Mouse (Mus musculus) stomach, embryonic 14.5 days (tissue): ENCODE data around the gene Prkab1. TPM values are rescaled to one million over a fixed set of nuclear protein-coding genes. Genes with fewer than 3 reads are reported as not detected.

Experiments
- ATAC-seq: fragments of 200-750 bp; cut with Nextera tagmentation; 2 replicates; pipeline ENCODE4 v1.8.0; 2017; ENCODE audit warnings: low read depth, moderate TSS enrichment; ENCODE audit not compliant: insufficient number of reproducible peaks, insufficient read depth, low FRiP score
- H3K27ac ChIP-seq: fragments of 300-500 bp; sonication (generic); 2 replicates; pipeline ENCODE4 v1.5.1; 2014; ENCODE audit warnings: mild to moderate bottlenecking, low read length, moderate library complexity, mixed read lengths
- H3K27me3 ChIP-seq: fragments of 300-500 bp; sonication (generic); 2 replicates; pipeline ENCODE4 v1.6.1; 2014; ENCODE audit warnings: low read length, control low read depth, mixed read lengths; ENCODE audit not compliant: control insufficient read depth, insufficient read depth
- H3K36me3 ChIP-seq: fragments of 300-500 bp; sonication (generic); 2 replicates; pipeline ENCODE4 v1.6.1; 2014; ENCODE audit warnings: mild to moderate bottlenecking, control low read depth, low read length, moderate library complexity, mixed read lengths; ENCODE audit not compliant: control insufficient read depth, insufficient read depth
- H3K4me1 ChIP-seq: fragments of 300-500 bp; sonication (generic); 2 replicates; pipeline ENCODE4 v1.6.1; 2014; ENCODE audit warnings: low read length, control low read depth, mixed read lengths; ENCODE audit not compliant: control insufficient read depth, insufficient read depth
- H3K4me2 ChIP-seq: fragments of 300-500 bp; sonication (generic); replicated peaks from 2 replicates; pipeline ENCODE4 v1.6.1; 2014; ENCODE audit warnings: low read depth, low read length, control low read depth
- H3K4me3 ChIP-seq: fragments of 300-500 bp; sonication (generic); 2 replicates; pipeline ENCODE4 v1.5.1; 2014; ENCODE audit warnings: low read depth, low read length, control low read depth
- H3K9ac ChIP-seq: fragments of 300-500 bp; sonication (generic); replicated peaks from 2 replicates; pipeline ENCODE4 v1.6.1; 2014; ENCODE audit warnings: low read depth, mild to moderate bottlenecking, control low read depth, low read length, moderate library complexity, mixed read lengths
- H3K9me3 ChIP-seq: fragments of 300-500 bp; sonication (generic); 2 replicates; pipeline ENCODE4 v1.6.1; 2016; ENCODE audit warnings: low read depth, low read length, control low read depth; ENCODE audit not compliant: control insufficient read depth
- WGBS: fragments of 180-500 bp; shearing (Covaris S2); extraction: QIAGEN DNeasy Blood & Tissue Kit; methylation state at CpG from one replicate; pipeline ENCODE4 v1.1.7; 2014; 5-methylcytosine and 5-hydroxymethylcytosine counted together
- polyA plus RNA-seq: library from polyadenylated mRNA; unstranded; fragments of >200 nt; fragmentation: Nextera tagmentation; extraction: Ambion mirVana; gene quantifications from 2 replicates; pipeline ENCODE4 v1.2.1, GENCODE M21; 2014

Prkab1 gene
- polyA plus RNA-seq, 1 experiment from 2014 or later = 60.8 TPM

DNA sequence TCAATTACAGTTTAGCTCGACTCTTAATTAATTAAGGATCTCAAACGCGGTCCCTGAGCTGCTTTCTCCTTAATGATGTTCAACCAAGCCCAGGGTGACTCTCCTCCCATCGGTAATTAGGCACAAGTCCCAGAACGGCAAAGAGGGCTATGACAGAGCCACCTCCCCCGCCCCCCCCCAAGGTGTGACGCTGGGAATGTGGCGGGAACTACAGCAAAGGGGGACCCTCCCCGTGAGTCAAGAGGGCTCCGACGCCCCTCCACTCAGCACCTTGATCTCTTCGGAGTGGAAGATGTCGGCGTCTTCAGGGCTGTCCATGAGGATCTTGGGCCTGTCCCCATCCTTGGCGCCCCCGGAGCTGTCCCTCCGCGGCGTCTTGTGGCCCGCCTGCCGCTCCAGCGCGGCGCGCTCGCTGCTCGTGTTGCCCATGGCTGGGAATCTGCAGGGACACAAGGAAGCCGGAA lies 455 bp downstream of the Prkab1 start:
- peak overlapping the region; percentile 82 for H3K4me3 ChIP-seq
- WGBS = under 1% methylated on average over 27 of the region's 28 CpGs
- peak overlapping the region; percentile 87 for H3K4me2 ChIP-seq
- peaks cover 30% of the 10 kb centered on the region for H3K36me3 ChIP-seq
- H3K9me3 ChIP-seq = no peaks in the 10 kb centered on the region
- H3K27ac ChIP-seq = peak overlapping the region; percentile 81
- H3K4me1 ChIP-seq = 0 out of 2 replicates have a peak, but pooled peaks cover 6% of the 10 kb centered on the region
- peak; percentile 39; the same call in 1 of the 2 replicates for ATAC-seq
- H3K27me3 ChIP-seq = no peaks in the 10 kb centered on the region
- H3K9ac ChIP-seq = peak overlapping the region; percentile 80

DNA sequence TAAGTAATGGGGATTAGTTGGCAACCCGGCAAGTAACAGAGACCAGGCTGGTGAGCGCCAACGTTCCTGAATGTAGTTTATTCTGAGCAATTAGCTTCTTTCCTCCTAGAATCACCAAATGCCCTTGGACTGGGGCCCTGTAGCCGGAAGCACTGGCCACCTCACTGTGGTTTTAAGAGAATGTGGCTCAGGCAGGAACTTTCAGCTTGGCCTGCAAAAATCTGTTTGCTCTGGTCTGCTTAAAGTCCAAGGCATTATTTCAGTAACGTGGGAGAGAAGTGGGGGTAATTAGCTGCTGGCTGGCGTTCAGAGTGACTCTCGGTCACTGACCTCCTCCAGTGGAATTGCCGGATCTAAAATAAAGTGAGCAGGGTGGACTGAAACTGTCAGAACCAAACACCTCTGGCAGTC lies 1.1 kb downstream of the Prkab1 start:
- peak overlapping the region; percentile 82 for H3K4me3 ChIP-seq
- WGBS = 18% methylated on average over 8 of the region's 8 CpGs

DNA sequence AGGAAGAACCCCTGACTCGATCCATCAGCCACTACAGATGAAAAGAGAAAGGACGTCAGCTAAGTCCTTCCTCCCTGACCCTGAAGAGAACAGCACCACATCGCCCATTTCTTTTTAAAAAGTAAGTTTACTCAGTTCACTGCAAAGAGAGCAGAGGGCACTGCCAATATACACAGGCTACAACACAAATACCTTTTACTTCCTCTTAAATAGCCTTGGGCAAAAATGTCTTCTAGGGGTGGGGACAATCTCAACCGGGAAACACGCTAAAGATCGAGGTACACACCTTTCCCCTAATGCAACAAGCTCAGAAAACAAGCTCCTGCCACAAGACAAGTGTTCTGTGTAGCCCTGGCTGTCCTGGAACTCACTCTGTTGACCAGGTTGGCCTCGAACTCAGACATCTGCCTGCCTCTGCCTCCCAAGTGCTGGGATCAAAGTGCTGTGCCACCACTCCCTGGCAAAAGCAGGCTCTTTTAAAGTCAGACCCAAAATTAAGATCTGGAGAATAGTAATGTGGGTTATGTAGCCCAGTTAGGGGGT lies 1.6 kb downstream of the Prkab1 start:
- peak overlapping the region; percentile 82 for H3K4me3 ChIP-seq
- no peaks in the 10 kb centered on the region for H3K9me3 ChIP-seq
- H3K4me2 ChIP-seq = peak overlapping the region; percentile 87
- H3K36me3 ChIP-seq = peaks cover 40% of the 10 kb centered on the region
- H3K9ac ChIP-seq = peak overlapping the region; percentile 80; the same call in 1 of the 2 replicates
- ATAC-seq = no peak
- H3K27ac ChIP-seq = peak overlapping the region; percentile 11; the same call in 1 of the 2 replicates
- H3K27me3 ChIP-seq = no peaks in the 10 kb centered on the region
- WGBS = 69% methylated on average over 7 of the region's 7 CpGs
- 0 out of 2 replicates have a peak, but pooled peaks cover 6% of the 10 kb centered on the region for H3K4me1 ChIP-seq

More for the DNA sequence above, 1.1 kb downstream of the Prkab1 start:
- peak overlapping the region; percentile 87 for H3K4me2 ChIP-seq
- no peaks in the 10 kb centered on the region for H3K27me3 ChIP-seq
- H3K27ac ChIP-seq = peak overlapping the region; percentile 11; the same call in 1 of the 2 replicates
- H3K36me3 ChIP-seq = peaks cover 35% of the 10 kb centered on the region
- no peaks in the 10 kb centered on the region for H3K9me3 ChIP-seq
- 0 out of 2 replicates have a peak, but pooled peaks cover 6% of the 10 kb centered on the region for H3K4me1 ChIP-seq
- H3K9ac ChIP-seq = peak overlapping the region; percentile 80
- ATAC-seq = no peak

DNA sequence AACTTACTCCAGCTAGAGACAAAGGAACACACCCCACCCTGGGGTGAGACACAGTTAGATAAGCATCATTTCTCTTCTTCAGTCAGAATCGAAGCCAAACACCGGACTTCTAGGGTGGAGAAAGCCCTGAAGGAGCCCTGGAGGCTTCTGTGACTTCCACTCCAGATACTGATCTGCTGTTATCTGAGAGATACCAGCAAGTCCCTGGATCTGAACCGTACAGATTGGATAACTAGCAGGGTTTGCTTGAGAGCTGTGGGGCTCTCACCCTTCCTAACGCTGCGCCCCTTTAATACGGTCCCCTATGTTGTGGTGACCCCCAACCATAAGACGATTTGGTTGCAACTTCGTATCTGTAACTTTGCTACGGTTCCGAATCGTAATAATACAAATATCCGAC lies 2.2 kb downstream of the Prkab1 start:
- H3K4me2 ChIP-seq = no peak overlapping the region
- 0 out of 2 replicates have a peak, but pooled peaks cover 6% of the 10 kb centered on the region for H3K4me1 ChIP-seq
- H3K9me3 ChIP-seq = no peaks in the 10 kb centered on the region
- H3K27me3 ChIP-seq = no peaks in the 10 kb centered on the region
- no peak overlapping the region for H3K4me3 ChIP-seq
- no peak overlapping the region; the same call in 1 of the 2 replicates for H3K27ac ChIP-seq
- no peak for ATAC-seq
- WGBS = 87% methylated on average over 12 of the region's 12 CpGs
- peaks cover 46% of the 10 kb centered on the region for H3K36me3 ChIP-seq
- H3K9ac ChIP-seq = no peak overlapping the region

DNA sequence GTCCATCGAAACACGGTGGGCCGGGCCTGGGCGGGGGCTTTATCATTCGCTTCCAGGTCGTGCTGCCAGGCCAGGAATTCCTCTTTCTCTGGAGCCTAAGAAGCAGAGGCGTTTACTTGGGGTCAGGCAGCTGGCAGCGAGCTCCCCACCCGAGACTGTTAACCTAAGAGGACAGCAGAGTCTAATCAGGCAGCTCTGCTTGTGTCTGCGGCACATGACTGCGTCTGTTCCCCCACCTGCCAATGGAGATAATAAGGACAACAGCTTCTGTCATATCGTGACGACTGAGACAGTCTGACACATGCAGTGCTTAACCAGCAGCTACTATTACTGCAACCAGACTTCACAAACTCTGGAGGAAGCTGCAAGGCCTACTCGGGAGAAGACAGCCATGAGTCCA lies 2.8 kb downstream of the Prkab1 start:
- H3K4me3 ChIP-seq = no peak overlapping the region
- H3K36me3 ChIP-seq = peaks cover 52% of the 10 kb centered on the region
- no peaks in the 10 kb centered on the region for H3K27me3 ChIP-seq
- H3K4me1 ChIP-seq = 0 out of 2 replicates have a peak, but pooled peaks cover 6% of the 10 kb centered on the region
- H3K9ac ChIP-seq = no peak overlapping the region
- no peak for ATAC-seq
- H3K27ac ChIP-seq = no peak overlapping the region
- H3K4me2 ChIP-seq = no peak overlapping the region
- no peaks in the 10 kb centered on the region for H3K9me3 ChIP-seq
- 86% methylated on average over 14 of the region's 14 CpGs for WGBS

DNA sequence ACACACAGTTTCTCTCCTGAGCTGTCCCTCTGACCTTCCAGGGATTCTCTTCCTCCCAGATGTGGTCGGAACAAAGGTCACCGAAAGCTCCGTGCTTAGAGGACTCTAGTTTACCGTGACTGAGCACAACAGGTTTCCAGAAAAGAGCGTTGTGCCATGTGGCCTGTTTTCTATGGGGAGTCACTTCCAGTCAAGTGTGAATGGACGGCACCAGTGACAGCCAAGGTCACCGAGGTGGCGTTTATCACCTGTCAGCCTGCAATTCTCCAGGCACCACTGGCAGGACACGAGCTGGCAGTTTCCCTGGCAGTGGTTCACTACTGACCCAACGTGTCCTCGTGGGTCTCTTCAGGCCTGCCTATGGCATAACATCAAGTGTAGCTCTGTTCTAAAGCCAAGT lies 4.9 kb downstream of the Prkab1 start:
- no peak overlapping the region for H3K27ac ChIP-seq
- H3K27me3 ChIP-seq = no peaks in the 10 kb centered on the region
- no peak for ATAC-seq
- no peaks in the 10 kb centered on the region for H3K9me3 ChIP-seq
- H3K36me3 ChIP-seq = peaks cover 71% of the 10 kb centered on the region
- H3K9ac ChIP-seq = no peak overlapping the region
- 67% methylated on average over 11 of the region's 11 CpGs for WGBS
- no peak overlapping the region for H3K4me3 ChIP-seq
- H3K4me2 ChIP-seq = no peak overlapping the region
- 0 out of 2 replicates have a peak, but pooled peaks cover 6% of the 10 kb centered on the region for H3K4me1 ChIP-seq

DNA sequence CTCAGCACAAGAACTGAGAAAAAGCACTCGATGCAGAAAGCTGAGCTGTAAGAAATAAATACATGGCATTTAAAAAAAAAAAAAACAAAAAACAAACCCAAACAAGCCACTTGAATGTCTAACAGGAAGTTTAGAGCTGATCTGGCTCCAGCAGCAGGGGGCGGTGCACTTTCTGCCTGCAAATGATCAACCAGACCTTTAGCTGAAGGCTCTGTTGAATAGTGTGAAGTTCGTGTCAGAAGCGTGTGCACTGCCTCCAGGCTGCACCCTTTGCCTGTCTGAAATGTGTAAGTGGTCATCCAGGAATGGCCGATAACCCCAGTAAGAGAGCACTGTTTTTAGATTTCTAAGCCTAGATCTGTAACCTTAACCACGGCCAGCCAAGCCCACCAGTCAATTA lies 5.5 kb downstream of the Prkab1 start:
- peaks cover 77% of the 10 kb centered on the region for H3K36me3 ChIP-seq
- no peak overlapping the region for H3K4me3 ChIP-seq
- 77% methylated on average over 6 of the region's 6 CpGs for WGBS
- H3K4me1 ChIP-seq = 0 out of 2 replicates have a peak, but pooled peaks cover 6% of the 10 kb centered on the region
- no peaks in the 10 kb centered on the region for H3K27me3 ChIP-seq
- H3K9me3 ChIP-seq = no peaks in the 10 kb centered on the region
- no peak for ATAC-seq
- no peak overlapping the region for H3K27ac ChIP-seq
- no peak overlapping the region for H3K4me2 ChIP-seq
- no peak overlapping the region for H3K9ac ChIP-seq

DNA sequence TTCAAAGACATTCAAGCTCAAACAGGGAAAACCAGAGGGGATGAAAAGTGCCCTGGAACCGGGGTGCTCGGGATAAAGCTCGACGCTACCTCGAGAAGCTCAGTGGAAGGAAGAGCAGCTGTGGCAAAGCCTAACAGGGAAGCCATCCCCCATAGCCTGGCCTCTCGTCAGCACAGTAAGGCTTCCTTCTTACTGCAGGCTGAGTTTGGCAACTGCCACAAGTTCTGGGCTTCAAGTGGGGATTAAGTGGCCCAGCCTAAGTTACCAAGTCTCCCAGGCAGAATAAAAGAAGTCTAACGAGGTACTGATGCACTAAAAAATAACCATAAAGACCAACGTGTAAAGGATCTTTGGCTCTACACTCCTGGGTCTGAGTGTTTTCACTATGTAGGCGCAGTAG lies 6.1 kb downstream of the Prkab1 start:
- Histone ChIP-seq H3K36me3 (peaks cover 81% of the 10 kb centered on the region), H3K4me3 (no peak overlapping the region), H3K27ac (no peak overlapping the region), H3K27me3 (no peaks in the 10 kb centered on the region), H3K4me2 (no peak overlapping the region), H3K4me1 (0 out of 2 replicates have a peak, but pooled peaks cover 3% of the 10 kb centered on the region), H3K9me3 (no peaks in the 10 kb centered on the region), H3K9ac (no peak overlapping the region)
- ATAC-seq = no peak
- 90% methylated on average over 9 of the region's 9 CpGs for WGBS
